Mouse (Mus musculus): ENCODE data around the gene Magi1. TPM values are rescaled to one million over a fixed set of nuclear protein-coding genes. Genes with fewer than 3 reads are reported as not detected.
"Not testable (repeated sequence)": the region's sequence is repeated elsewhere in the genome, so short reads cannot be mapped to it uniquely, and the experiment has no call there.

The Magi1 gene
- polyA plus RNA-seq, 1 experiment from 2014 or later = 36.2 TPM

DNA sequence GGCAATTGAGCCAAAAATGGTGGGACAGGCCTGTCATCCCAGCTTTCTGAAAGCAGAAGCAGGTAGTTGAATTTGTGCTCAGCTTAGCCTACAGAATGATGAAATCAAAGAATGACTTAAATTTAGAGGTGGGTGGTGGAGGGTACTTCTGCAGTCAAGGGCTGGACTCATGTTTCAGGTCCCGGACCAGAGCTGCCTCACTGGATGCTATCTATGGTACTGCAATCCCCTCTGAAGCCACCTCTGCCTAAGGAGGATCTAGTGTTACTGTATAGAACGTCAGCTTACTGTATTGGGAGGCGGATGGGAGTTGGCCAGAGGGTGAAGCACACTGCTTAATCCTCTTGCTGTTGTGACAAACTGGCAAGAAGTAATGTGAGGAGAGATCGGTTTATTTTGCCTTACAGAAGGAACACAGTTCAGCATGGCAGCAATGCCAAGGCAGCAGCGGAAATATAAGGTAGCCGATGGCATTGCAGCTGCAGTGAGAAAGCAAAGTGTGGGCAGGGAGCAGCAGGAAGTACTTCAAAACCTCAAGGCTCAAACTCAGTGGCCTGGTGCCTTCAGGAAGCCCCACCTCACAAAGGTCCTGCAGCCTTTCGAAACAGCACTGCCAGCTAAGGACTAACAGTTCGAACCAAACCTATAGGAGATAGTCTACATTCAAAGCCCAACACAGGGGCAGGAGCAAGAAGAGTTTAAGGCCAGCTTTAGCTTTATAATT, 262.3 kb downstream of the Magi1 start:
- WGBS = 89% methylated on average over 8 of the region's 8 CpGs
- H3K4me3 ChIP-seq (replicated peaks; ENCODE audit: low read length) = no peak overlapping the region
- H3K27ac ChIP-seq (ENCODE audit: low read length) = no peak overlapping the region
- no peaks in the 10 kb centered on the region for H3K27me3 ChIP-seq (replicated peaks; ENCODE audit: control insufficient read depth, insufficient read depth, low read length)
- no peak overlapping the region for H3K4me2 ChIP-seq (ENCODE audit: low read length)
- no peak for ATAC-seq
- H3K4me1 ChIP-seq (replicated peaks; ENCODE audit: control insufficient read depth, insufficient read depth, low read length) = no peaks in the 10 kb centered on the region; the same call in 1 of the 2 replicates
- no peaks in the 10 kb centered on the region for H3K36me3 ChIP-seq (ENCODE audit: control insufficient read depth, insufficient read depth)
- no peak overlapping the region for H3K9ac ChIP-seq (replicated peaks; ENCODE audit: low read depth, low read length)
- no peaks in the 10 kb centered on the region for H3K9me3 ChIP-seq (ENCODE audit: control insufficient read depth, low read length)

DNA sequence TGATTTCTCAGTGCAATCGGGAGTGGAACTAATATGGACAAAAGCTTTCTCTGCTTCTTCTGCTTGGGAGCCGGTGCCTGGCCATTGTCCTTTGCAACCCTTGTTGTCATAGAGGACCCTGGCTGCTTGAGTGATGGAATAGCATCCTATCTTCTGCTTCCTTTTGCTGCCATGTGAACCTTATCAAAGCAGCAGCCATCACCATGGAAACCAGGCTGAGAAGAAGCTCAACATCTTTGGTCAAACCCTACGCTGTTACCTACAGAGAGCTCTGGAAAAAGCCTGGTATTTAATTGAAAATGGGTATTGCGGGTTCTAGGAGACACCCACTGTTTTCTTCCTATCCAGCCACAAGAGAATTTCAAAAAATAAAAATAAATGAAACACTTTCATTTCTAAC, 263.2 kb downstream of the Magi1 start:
- no peak overlapping the region for H3K27ac ChIP-seq (ENCODE audit: low read length)
- WGBS = 65% methylated on average over 4 of the region's 4 CpGs
- H3K36me3 ChIP-seq (ENCODE audit: control insufficient read depth, insufficient read depth) = no peaks in the 10 kb centered on the region
- H3K9me3 ChIP-seq (ENCODE audit: control insufficient read depth, low read length) = no peaks in the 10 kb centered on the region
- H3K9ac ChIP-seq (replicated peaks; ENCODE audit: low read depth, low read length) = no peak overlapping the region
- ATAC-seq = no peak
- no peak overlapping the region for H3K4me3 ChIP-seq (replicated peaks; ENCODE audit: low read length)
- H3K4me2 ChIP-seq (ENCODE audit: low read length) = no peak overlapping the region
- H3K4me1 ChIP-seq (replicated peaks; ENCODE audit: control insufficient read depth, insufficient read depth, low read length) = no peaks in the 10 kb centered on the region; the same call in 1 of the 2 replicates
- H3K27me3 ChIP-seq (replicated peaks; ENCODE audit: control insufficient read depth, insufficient read depth, low read length) = no peaks in the 10 kb centered on the region

DNA sequence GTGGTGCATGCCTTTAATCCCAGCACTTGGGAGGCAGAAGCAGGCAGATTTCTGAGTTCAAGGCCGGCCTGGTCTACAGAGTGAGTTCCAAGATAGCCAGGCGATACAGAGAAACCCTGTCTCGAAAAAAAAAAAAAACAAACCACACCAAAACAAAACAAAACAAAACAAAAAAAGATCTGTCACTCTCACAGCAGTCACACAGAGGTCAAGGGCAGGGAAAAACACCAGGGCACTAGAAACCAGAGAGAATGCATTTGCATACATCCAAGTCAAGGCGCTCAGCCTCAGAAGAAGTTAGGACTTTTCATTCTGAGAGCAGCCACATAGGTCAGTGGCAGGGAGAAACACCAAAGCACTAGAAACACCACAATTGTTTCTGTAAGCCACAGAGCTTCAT, 263.8 kb downstream of the Magi1 start:
- Histone ChIP-seq H3K27ac (ENCODE audit: low read length) (no peak overlapping the region), H3K27me3 (replicated peaks; ENCODE audit: control insufficient read depth, insufficient read depth, low read length) (no peaks in the 10 kb centered on the region), H3K36me3 (ENCODE audit: control insufficient read depth, insufficient read depth) (no peaks in the 10 kb centered on the region), H3K9ac (replicated peaks; ENCODE audit: low read depth, low read length) (no peak overlapping the region), H3K4me1 (replicated peaks; ENCODE audit: control insufficient read depth, insufficient read depth, low read length) (no peaks in the 10 kb centered on the region), H3K9me3 (ENCODE audit: control insufficient read depth, low read length) (no peaks in the 10 kb centered on the region), H3K4me2 (ENCODE audit: low read length) (no peak overlapping the region), H3K4me3 (replicated peaks; ENCODE audit: low read length) (no peak overlapping the region)
- ATAC-seq = no peak
- WGBS = 88% methylated on average over 4 of the region's 4 CpGs

DNA sequence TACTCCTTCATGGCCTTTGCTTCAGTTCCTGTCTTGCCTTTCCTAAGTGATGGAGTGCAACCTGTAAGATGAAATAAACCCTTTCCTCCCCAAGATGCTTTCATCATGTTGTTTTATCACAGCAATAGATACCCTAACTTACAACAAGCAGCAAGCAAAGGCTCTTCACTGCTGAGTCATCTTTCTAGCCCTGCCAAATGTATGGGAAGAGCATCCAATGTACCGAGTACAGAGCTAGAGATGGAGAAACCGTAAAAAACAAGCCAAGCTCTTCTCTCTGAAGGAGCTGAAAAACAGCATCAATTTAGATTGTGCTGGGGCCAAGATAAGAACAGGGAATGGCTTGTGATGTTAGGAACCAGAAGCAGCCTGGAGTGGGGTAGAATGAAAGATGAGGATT, 270.0 kb downstream of the Magi1 start:
- no peaks in the 10 kb centered on the region for H3K9me3 ChIP-seq (ENCODE audit: control insufficient read depth, low read length)
- H3K27me3 ChIP-seq (replicated peaks; ENCODE audit: control insufficient read depth, insufficient read depth, low read length) = no peaks in the 10 kb centered on the region
- H3K4me2 ChIP-seq (ENCODE audit: low read length) = no peak overlapping the region
- no peak overlapping the region for H3K9ac ChIP-seq (replicated peaks; ENCODE audit: low read depth, low read length)
- no peak overlapping the region for H3K27ac ChIP-seq (ENCODE audit: low read length)
- no peak overlapping the region for H3K4me3 ChIP-seq (replicated peaks; ENCODE audit: low read length)
- peaks cover 6% of the 10 kb centered on the region for H3K4me1 ChIP-seq (replicated peaks; ENCODE audit: control insufficient read depth, insufficient read depth, low read length)
- ATAC-seq = no peak
- 75% methylated on average over 2 of the region's 2 CpGs for WGBS
- no peaks in the 10 kb centered on the region for H3K36me3 ChIP-seq (ENCODE audit: control insufficient read depth, insufficient read depth)

DNA sequence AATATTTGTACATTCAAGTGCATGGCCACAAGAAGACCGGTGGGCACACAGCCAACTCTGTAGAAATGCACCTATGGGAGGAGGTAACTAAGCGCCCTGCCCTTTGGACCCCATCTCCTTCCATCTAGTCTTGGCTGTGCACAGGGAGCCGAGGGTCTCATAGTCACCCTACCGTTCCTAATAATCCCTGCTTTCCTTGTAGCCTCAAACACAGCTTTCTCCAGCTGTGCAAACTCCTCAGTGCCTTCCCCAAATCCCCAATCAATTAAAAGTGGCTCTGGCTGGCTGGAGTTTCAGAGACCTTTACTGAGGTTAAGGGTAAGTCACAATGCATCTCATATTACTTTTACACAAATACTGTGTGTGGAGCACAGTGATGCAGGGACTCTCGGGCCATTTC, 271.8 kb downstream of the Magi1 start:
- H3K36me3 ChIP-seq (ENCODE audit: control insufficient read depth, insufficient read depth) = no peaks in the 10 kb centered on the region
- H3K9ac ChIP-seq (replicated peaks; ENCODE audit: low read depth, low read length) = no peak overlapping the region
- no peaks in the 10 kb centered on the region for H3K27me3 ChIP-seq (replicated peaks; ENCODE audit: control insufficient read depth, insufficient read depth, low read length)
- H3K4me3 ChIP-seq (replicated peaks; ENCODE audit: low read length) = no peak overlapping the region
- ATAC-seq = no peak
- H3K4me1 ChIP-seq (replicated peaks; ENCODE audit: control insufficient read depth, insufficient read depth, low read length) = peaks cover 12% of the 10 kb centered on the region
- no peaks in the 10 kb centered on the region for H3K9me3 ChIP-seq (ENCODE audit: control insufficient read depth, low read length)
- WGBS = 32% methylated on average over 5 of the region's 5 CpGs
- H3K4me2 ChIP-seq (ENCODE audit: low read length) = no peak overlapping the region
- no peak overlapping the region for H3K27ac ChIP-seq (ENCODE audit: low read length)

DNA sequence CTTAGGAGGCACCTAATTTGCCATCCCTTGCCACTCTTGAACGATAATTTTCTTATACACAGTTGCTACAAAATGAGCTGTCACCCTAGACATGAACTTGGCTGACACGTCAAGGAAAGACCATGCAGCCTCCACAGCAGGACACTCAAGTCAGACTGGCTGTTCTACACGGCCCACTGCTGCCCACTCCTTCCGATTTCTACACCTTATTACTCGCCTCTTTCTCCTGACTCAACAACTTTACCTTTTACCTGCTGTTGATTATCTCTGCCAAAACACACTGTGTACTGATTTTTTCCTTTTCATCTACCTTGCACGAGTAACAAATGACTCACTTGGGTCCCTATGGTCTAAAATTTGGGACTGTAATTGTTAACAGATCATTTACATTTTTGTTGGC, 272.2 kb downstream of the Magi1 start:
- no peak overlapping the region for H3K4me3 ChIP-seq (replicated peaks; ENCODE audit: low read length)

DNA sequence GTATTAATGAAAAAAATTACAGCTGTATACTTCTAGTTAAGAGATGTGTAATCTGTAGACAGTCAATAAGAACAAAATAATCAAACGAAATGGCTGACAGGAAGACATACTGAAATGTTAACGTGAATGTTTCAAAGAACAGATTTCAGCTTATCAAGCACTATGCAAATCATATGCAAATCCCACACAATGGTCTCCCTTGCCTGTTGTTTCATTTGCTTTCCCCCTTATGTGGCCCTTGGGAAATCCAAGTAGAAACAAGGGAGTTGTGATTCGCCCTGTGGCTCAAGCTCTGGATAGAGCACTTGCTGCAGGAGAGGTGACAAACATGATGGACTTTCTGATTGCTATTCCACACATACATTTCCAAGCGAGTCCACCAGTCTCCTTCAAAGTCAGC, 275.1 kb downstream of the Magi1 start:
- H3K36me3 ChIP-seq (ENCODE audit: control insufficient read depth, insufficient read depth) = no peaks in the 10 kb centered on the region
- ATAC-seq = 0 out of 2 replicates have a peak, but pooled peaks have one; percentile 26
- H3K27me3 ChIP-seq (replicated peaks; ENCODE audit: control insufficient read depth, insufficient read depth, low read length) = no peaks in the 10 kb centered on the region
- 38% methylated on average over 4 of the region's 4 CpGs for WGBS
- H3K4me2 ChIP-seq (ENCODE audit: low read length) = no peak overlapping the region
- no peak overlapping the region for H3K4me3 ChIP-seq (replicated peaks; ENCODE audit: low read length)
- H3K9ac ChIP-seq (replicated peaks; ENCODE audit: low read depth, low read length) = no peak overlapping the region
- no peak overlapping the region; the same call in 1 of the 2 replicates for H3K27ac ChIP-seq (ENCODE audit: low read length)
- H3K4me1 ChIP-seq (replicated peaks; ENCODE audit: control insufficient read depth, insufficient read depth, low read length) = peaks cover 12% of the 10 kb centered on the region
- H3K9me3 ChIP-seq (ENCODE audit: control insufficient read depth, low read length) = no peaks in the 10 kb centered on the region

More for the DNA sequence above, 272.2 kb downstream of the Magi1 start:
- Histone ChIP-seq H3K9me3 (ENCODE audit: control insufficient read depth, low read length) (no peaks in the 10 kb centered on the region), H3K4me2 (ENCODE audit: low read length) (no peak overlapping the region), H3K4me1 (replicated peaks; ENCODE audit: control insufficient read depth, insufficient read depth, low read length) (peaks cover 12% of the 10 kb centered on the region), H3K27ac (ENCODE audit: low read length) (no peak overlapping the region), H3K36me3 (ENCODE audit: control insufficient read depth, insufficient read depth) (no peaks in the 10 kb centered on the region), H3K9ac (replicated peaks; ENCODE audit: low read depth, low read length) (no peak overlapping the region), H3K27me3 (replicated peaks; ENCODE audit: control insufficient read depth, insufficient read depth, low read length) (no peaks in the 10 kb centered on the region)
- no peak for ATAC-seq
- 72% methylated on average over 6 of the region's 6 CpGs for WGBS

DNA sequence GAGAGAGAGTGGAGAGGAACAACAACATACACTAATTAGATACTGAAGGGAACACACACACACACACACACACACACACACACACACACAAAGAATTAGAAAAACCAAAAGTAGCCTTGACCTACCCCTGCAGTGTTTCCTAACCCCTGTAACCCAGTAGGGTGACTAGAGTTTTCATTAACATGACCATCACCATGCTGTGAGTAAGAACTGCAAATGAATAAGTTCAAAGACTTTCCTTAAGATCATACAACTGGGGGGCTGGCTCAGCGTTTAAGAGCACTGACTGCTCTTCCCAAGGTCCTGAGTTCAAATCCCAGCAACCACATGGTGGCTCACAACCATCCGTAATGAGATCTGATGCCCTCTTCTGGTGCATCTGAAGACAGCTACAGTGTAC, 280.1 kb downstream of the Magi1 start:
- WGBS = 70% methylated on average over 2 of the region's 2 CpGs
- H3K4me2 ChIP-seq (ENCODE audit: low read length); ATAC-seq: not testable (repeated sequence)

DNA sequence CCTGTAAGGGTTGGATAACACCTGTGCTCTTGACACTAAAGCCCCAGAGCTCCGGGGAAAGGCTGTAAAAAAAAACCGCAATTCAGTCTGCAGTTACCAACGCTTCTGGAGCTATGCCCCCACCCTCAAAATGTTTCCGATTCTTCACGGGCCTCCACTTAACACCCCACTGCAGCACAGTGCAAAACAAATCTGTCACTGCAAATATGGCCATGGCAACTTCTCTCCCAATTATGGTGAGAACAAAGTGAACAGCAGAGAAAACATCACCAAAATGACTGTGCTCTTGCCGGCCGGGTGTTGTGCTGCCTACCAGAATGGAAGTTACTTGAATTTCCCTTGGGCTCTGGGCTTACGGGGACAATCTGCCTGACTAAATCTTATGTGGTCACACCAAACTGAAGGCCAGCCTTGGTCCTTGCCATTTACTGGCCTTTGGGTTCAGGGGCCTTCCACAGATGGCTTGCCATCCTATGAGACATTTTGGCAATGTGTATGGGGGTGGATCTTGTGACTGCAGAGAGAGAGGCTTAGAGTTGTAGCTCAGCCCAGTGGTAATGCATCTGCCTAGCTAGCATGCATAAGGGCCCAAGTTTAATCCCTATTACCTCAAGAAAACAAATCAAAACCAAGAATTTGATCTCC, 286.8 kb downstream of the Magi1 start:
- H3K4me2 ChIP-seq (ENCODE audit: low read length) = no peak overlapping the region
- 63% methylated on average over 8 of the region's 8 CpGs for WGBS
- peak; percentile 31; the same call in 1 of the 2 replicates for ATAC-seq

More for the DNA sequence above, 280.1 kb downstream of the Magi1 start:
- H3K9me3 ChIP-seq (ENCODE audit: control insufficient read depth, low read length); H3K4me1 ChIP-seq (replicated peaks; ENCODE audit: control insufficient read depth, insufficient read depth, low read length); H3K27me3 ChIP-seq (replicated peaks; ENCODE audit: control insufficient read depth, insufficient read depth, low read length); H3K27ac ChIP-seq (ENCODE audit: low read length); H3K9ac ChIP-seq (replicated peaks; ENCODE audit: low read depth, low read length); H3K4me3 ChIP-seq (replicated peaks; ENCODE audit: low read length); H3K36me3 ChIP-seq (ENCODE audit: control insufficient read depth, insufficient read depth): not testable (repeated sequence)

More for the DNA sequence above, 286.8 kb downstream of the Magi1 start:
- no peaks in the 10 kb centered on the region for H3K9me3 ChIP-seq (ENCODE audit: control insufficient read depth, low read length)
- no peak overlapping the region for H3K9ac ChIP-seq (replicated peaks; ENCODE audit: low read depth, low read length)
- no peaks in the 10 kb centered on the region for H3K27me3 ChIP-seq (replicated peaks; ENCODE audit: control insufficient read depth, insufficient read depth, low read length)
- no peaks in the 10 kb centered on the region for H3K4me1 ChIP-seq (replicated peaks; ENCODE audit: control insufficient read depth, insufficient read depth, low read length)
- H3K27ac ChIP-seq (ENCODE audit: low read length) = no peak overlapping the region
- no peaks in the 10 kb centered on the region for H3K36me3 ChIP-seq (ENCODE audit: control insufficient read depth, insufficient read depth)
- no peak overlapping the region for H3K4me3 ChIP-seq (replicated peaks; ENCODE audit: low read length)

Data from forebrain, embryonic 16.5 days (tissue).